Mouse (Mus musculus) liver, embryonic 12.5 days (tissue): ENCODE measurements at regions not wholly inside any gene's neighbourhood (a gene's known extent, or its start where the extent isn't known, plus 50 kb on each side); places are given as distances from the start of the nearest gene placed in this dataset.

ENCODE experiments used
- ATAC-seq: fragments of 200-750 bp; cut with Nextera tagmentation; 2 replicates; pipeline ENCODE4 v1.8.0; 2017; ENCODE audit warnings: moderate number of reproducible peaks, mild to moderate bottlenecking, moderate library complexity
- H3K27ac ChIP-seq: fragments of 300-500 bp; sonication (generic); 2 replicates; pipeline ENCODE4 v1.5.1; 2016; ENCODE audit warnings: mild to moderate bottlenecking
- H3K27me3 ChIP-seq: fragments of 300-500 bp; sonication (generic); replicated peaks from 2 replicates; pipeline ENCODE4 v1.6.1; 2016; ENCODE audit warnings: mild to moderate bottlenecking, moderate library complexity
- H3K36me3 ChIP-seq: fragments of 300-500 bp; sonication (generic); 2 replicates; pipeline ENCODE4 v1.6.1; 2016; ENCODE audit warnings: mild to moderate bottlenecking, moderate library complexity
- H3K4me1 ChIP-seq: fragments of 300-500 bp; sonication (generic); 2 replicates; pipeline ENCODE4 v1.6.1; 2016
- H3K4me2 ChIP-seq: fragments of 300-500 bp; sonication (generic); 2 replicates; pipeline ENCODE4 v1.6.1; 2016; ENCODE audit warnings: mild to moderate bottlenecking, moderate library complexity
- H3K4me3 ChIP-seq: fragments of 300-500 bp; sonication (generic); 2 replicates; pipeline ENCODE4 v1.5.1; 2016; ENCODE audit warnings: mild to moderate bottlenecking, moderate library complexity
- H3K9ac ChIP-seq: fragments of 300-500 bp; sonication (generic); 2 replicates; pipeline ENCODE4 v1.6.1; 2016; ENCODE audit warnings: mild to moderate bottlenecking, moderate library complexity
- H3K9me3 ChIP-seq: fragments of 300-500 bp; sonication (generic); replicated peaks from 2 replicates; pipeline ENCODE4 v1.6.1; 2016; ENCODE audit warnings: mild to moderate bottlenecking, moderate library complexity
- WGBS: fragments of 180-500 bp; shearing (Covaris S2); methylation state at CpG from one replicate; pipeline ENCODE4 v1.1.7; 2016; ENCODE audit not compliant: insufficient replicate concordance; 5-methylcytosine and 5-hydroxymethylcytosine counted together

DNA sequence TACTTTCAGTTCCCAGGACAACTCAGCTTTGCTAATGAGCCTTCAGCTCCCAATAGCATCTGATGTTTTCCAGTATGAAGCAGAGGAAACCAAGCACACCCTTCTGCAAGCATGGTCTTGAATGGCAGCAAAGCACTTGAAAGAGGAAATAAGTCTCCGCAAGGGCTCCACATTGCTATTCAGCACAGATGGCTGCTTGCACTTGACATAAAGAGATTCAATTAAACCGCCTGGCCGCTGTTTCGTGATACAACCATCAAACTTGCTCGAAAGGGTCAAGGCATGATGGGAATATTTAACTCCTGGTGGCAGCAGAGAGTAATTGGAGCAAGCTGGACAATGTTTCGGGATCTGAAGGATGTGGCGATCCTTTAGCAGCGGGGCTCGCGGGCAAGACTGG is 54.3 kb upstream of the Mmp2 start:
- Histone ChIP-seq H3K27me3 (no peaks in the 10 kb centered on the region), H3K4me1 (no peaks in the 10 kb centered on the region), H3K36me3 (no peaks in the 10 kb centered on the region), H3K9me3 (no peaks in the 10 kb centered on the region), H3K4me2 (0 out of 2 replicates have a peak overlapping the region, but pooled peaks have one; percentile 28), H3K4me3 (no peak overlapping the region), H3K27ac (no peak overlapping the region), H3K9ac (no peak overlapping the region)
- no peak for ATAC-seq
- WGBS, result 69% methylated on average over 10 of the region's 10 CpGs

DNA sequence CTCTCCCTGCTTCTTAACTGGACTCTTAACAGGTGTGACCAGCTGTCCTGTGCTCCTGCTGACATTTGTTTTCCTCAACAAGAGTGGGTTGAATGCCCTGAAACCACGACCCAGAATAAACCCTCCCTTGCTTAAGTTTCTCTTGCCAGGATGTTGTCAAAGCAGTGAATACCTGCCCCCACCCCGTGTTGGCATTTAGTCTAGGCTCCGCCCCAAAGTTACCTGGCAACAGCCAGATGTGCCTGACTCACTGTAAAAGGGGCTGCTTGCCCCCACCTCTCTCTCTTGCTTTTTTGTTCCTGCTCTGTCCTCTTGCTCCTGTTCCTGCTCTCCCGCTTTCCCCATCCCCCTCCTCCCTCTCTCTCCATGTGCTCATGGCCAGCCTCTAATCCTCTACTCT is 51.9 kb upstream of the Mmp2 start:
- Histone ChIP-seq H3K27me3 (no peaks in the 10 kb centered on the region), H3K4me2 (no peak overlapping the region), H3K36me3 (no peaks in the 10 kb centered on the region), H3K9ac (no peak overlapping the region), H3K27ac (no peak overlapping the region), H3K4me1 (no peaks in the 10 kb centered on the region), H3K4me3 (no peak overlapping the region), H3K9me3 (no peaks in the 10 kb centered on the region)
- no peak for ATAC-seq
- 41% methylated on average over 4 of the region's 4 CpGs for WGBS

DNA sequence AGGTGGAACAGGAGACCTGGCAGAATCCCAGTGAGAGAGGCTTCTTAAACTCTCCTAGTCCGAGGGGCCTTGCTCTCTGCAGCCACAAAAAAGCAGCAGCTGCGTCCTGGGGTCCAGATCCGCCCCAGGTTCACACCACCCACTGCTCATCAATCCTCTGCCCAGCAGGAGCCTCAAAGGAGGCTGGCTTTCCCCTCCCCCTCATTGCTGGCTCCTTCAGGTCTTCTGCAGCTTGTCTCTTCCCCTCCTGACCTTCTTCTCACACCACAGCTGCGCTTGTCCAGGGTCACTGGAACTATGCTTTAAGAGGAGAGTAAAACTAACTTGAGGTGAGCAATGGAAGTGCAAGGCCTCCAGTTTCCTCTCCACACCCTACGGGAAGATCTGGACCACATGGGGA is 50.0 kb upstream of the Mmp2 start:
- Histone ChIP-seq H3K36me3 (no peaks in the 10 kb centered on the region), H3K9ac (no peak overlapping the region), H3K4me1 (no peaks in the 10 kb centered on the region), H3K9me3 (no peaks in the 10 kb centered on the region), H3K27ac (no peak overlapping the region), H3K4me3 (no peak overlapping the region), H3K4me2 (no peak overlapping the region), H3K27me3 (no peaks in the 10 kb centered on the region)
- ATAC-seq, result no peak
- WGBS, result 31% methylated on average over 5 of the region's 5 CpGs
